Mouse (Mus musculus) ES-E14 (cell line): ENCODE measurements at regions not wholly inside any gene's neighbourhood (a gene's known extent, or its start where the extent isn't known, plus 50 kb on each side); places are given as distances from the start of the nearest gene placed in this dataset.
"Not testable (repeated sequence)": the region's sequence is repeated elsewhere in the genome, so short reads cannot be mapped to it uniquely, and the experiment has no call there.

Source experiments
- DNase-seq: peaks from one replicate; pipeline ENCODE4 v3.0.0-alpha.2; 2013; ENCODE audit warnings: low read depth, low spot score
- H3K27ac ChIP-seq: 2 replicates; pipeline ENCODE4 v1.5.1; 2012; ENCODE audit warnings: low read depth, mild to moderate bottlenecking, low read length, moderate library complexity, mixed read lengths; ENCODE audit not compliant: poor library complexity, insufficient read depth, severe bottlenecking
- H3K36me3 ChIP-seq: 2 replicates; pipeline ENCODE4 v1.6.1; 2012; ENCODE audit warnings: mild to moderate bottlenecking, low read length, moderate library complexity, mixed read lengths; ENCODE audit not compliant: control insufficient read depth, poor library complexity, insufficient read depth, severe bottlenecking
- H3K4me1 ChIP-seq, 2 experiments: fragments of 150-350 bp in 1 of 2; sonication (generic) in 1 of 2; 2 replicates each; pipeline ENCODE4 v1.6.1; 2012; ENCODE audit warnings: low read length in 2 of 2, mild to moderate bottlenecking in 1 of 2, mixed read lengths in 1 of 2; ENCODE audit not compliant: control insufficient read depth in 2 of 2, insufficient read depth in 2 of 2, poor library complexity in 1 of 2
- H3K4me3 ChIP-seq, 2 experiments: fragments of 150-350 bp in 1 of 2; sonication (generic) in 1 of 2; 2 replicates each; pipeline ENCODE4 v1.5.1; 2012; ENCODE audit warnings: low read length in 2 of 2, low read depth in 1 of 2, mild to moderate bottlenecking in 1 of 2, mixed read lengths in 1 of 2; ENCODE audit not compliant: insufficient read depth in 1 of 2, poor library complexity in 1 of 2, severe bottlenecking in 1 of 2
- H3K9ac ChIP-seq: 2 replicates; pipeline ENCODE4 v1.6.1; 2012; ENCODE audit warnings: low read depth, mild to moderate bottlenecking, low read length, mixed read lengths; ENCODE audit not compliant: poor library complexity, insufficient read depth, severe bottlenecking
- H3K9me3 ChIP-seq: fragments of 150-350 bp; sonication (generic); 2 replicates; pipeline ENCODE4 v1.6.1; 2012; ENCODE audit warnings: low read depth, mild to moderate bottlenecking, low read length; ENCODE audit not compliant: control insufficient read depth, insufficient read depth
- CHD2 ChIP-seq: IDR thresholded peaks from 2 replicates; pipeline ENCODE4 v1.6.1; 2014; ENCODE audit warnings: mild to moderate bottlenecking, low read depth, low read length, inconsistent platforms
- HCFC1 ChIP-seq: IDR thresholded peaks from 2 replicates; pipeline ENCODE4 v1.6.1; 2012; ENCODE audit warnings: low read length, inconsistent platforms, borderline replicate concordance; ENCODE audit not compliant: insufficient read depth
- MAFK ChIP-seq: IDR thresholded peaks from 2 replicates; pipeline ENCODE4 v1.6.1; 2014; ENCODE audit warnings: mild to moderate bottlenecking, low read depth, low read length, inconsistent platforms; ENCODE audit not compliant: insufficient read depth
- ZC3H11A ChIP-seq: IDR thresholded peaks from 2 replicates; pipeline ENCODE4 v1.6.1; 2012; ENCODE audit warnings: low read depth, mild to moderate bottlenecking, inconsistent platforms, low read length, borderline replicate concordance
- ZNF384 ChIP-seq: IDR thresholded peaks from 2 replicates; pipeline ENCODE4 v1.6.1; 2012; ENCODE audit warnings: low read depth, low read length, inconsistent platforms
- in situ Hi-C, 2 experiments: fragments of 600-800 bp; cut with MboI; formaldehyde crosslinking; loops; one replicate each; pipeline ENCODE4 v1.15.1; 2025; ENCODE audit warnings: low sequenced_read_pairs in 2 of 2, inconsistent platforms in 1 of 2; ENCODE audit not compliant: unreplicated experiment in 2 of 2

DNA sequence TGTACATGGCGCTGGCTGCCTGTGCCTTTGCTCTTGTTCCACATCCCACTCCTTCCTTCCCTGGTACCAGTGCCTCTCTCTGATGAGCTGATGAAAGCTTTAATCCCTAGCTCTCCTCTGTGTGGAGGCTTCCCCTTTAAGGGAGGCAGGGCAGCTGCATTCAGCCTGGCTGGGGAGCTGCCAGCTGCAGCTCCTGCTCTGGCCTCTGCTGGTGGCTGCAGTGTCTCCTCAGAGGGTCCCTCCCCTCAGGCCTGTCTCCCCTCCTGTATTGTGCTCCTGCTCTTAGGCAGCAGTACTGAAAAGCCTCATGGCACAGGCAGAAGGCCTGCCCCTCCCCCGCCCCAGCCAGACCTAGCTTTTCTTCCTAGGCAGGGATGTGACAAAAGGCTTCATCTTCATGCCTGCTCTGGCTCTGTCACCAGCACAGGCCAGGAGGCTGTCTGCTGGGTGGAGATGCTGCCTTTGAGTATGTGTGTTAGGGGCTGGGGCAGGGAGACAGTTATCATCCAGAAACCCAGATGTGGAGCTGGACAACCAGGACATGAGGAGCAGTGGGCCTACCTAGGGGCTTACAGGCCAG lies 97.7 kb upstream of the Zcchc13 start:
- DNase-seq, H3K27ac ChIP-seq, H3K4me3 ChIP-seq, H3K9me3 ChIP-seq, H3K9ac ChIP-seq, H3K36me3 ChIP-seq, H3K4me1 ChIP-seq, in situ Hi-C loops: not testable (repeated sequence)

GRCm38 (mm10) chrX:103533306-103533705 lies 97.1 kb upstream of the Zcchc13 start:
- DNase-seq: no peak
- Histone ChIP-seq H3K27ac (no peak overlapping the region), H3K4me3 (no peak overlapping the region), H3K9ac (no peak overlapping the region), H3K36me3 (no peaks in the 10 kb centered on the region), H3K9me3 (no peaks in the 10 kb centered on the region), H3K4me1 (no peaks in the 10 kb centered on the region)
- in situ Hi-C loops: no loop called here
- TF ChIP-seq CHD2 (no peak), HCFC1 (no peak), ZNF384 (no peak), MAFK (no peak), ZC3H11A (no peak)

DNA sequence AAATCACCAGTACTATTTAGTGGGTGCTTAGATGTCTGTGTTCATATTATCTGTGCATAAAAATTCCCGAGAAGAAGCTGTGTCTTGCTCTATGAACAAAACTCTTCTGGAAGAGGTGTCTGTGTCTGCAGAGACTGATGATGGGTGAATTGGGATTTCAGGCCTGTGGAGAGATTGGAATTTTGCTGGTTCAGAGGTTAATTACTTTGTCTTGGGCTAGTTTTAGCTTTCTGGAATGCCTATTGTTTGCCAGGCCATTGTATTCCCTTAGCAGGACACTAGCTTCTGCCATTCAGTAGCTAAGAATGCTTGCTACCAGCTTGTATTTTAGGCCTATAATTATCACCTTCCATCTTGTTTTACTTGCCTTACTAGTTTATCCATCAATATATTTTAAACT lies 96.6 kb upstream of the Zcchc13 start:
- Histone ChIP-seq H3K36me3 (no peaks in the 10 kb centered on the region), H3K4me3 (no peak overlapping the region), H3K9me3 (no peaks in the 10 kb centered on the region), H3K4me1 (no peaks in the 10 kb centered on the region), H3K9ac (no peak overlapping the region), H3K27ac (no peak overlapping the region)
- no peak for TF ChIP-seq MAFK
- no peak for TF ChIP-seq HCFC1
- TF ChIP-seq ZNF384: no peak
- no peak for TF ChIP-seq CHD2
- no peak for TF ChIP-seq ZC3H11A
- no peak for DNase-seq
- in situ Hi-C loops: no loop called here

GRCm38 (mm10) chrX:103546490-103547202 lies 83.7 kb upstream of the Zcchc13 start:
- no peaks in the 10 kb centered on the region for H3K9me3 ChIP-seq
- no peak for DNase-seq
- H3K36me3 ChIP-seq: no peaks in the 10 kb centered on the region
- H3K4me3 ChIP-seq: no peak overlapping the region
- no peaks in the 10 kb centered on the region for H3K4me1 ChIP-seq
- no peak overlapping the region for H3K9ac ChIP-seq
- in situ Hi-C loops: no loop called here
- no peak overlapping the region for H3K27ac ChIP-seq
- no peak for TF ChIP-seq ZNF384
- no peak for TF ChIP-seq CHD2
- TF ChIP-seq ZC3H11A: no peak
- no peak for TF ChIP-seq HCFC1
- no peak for TF ChIP-seq MAFK

DNA sequence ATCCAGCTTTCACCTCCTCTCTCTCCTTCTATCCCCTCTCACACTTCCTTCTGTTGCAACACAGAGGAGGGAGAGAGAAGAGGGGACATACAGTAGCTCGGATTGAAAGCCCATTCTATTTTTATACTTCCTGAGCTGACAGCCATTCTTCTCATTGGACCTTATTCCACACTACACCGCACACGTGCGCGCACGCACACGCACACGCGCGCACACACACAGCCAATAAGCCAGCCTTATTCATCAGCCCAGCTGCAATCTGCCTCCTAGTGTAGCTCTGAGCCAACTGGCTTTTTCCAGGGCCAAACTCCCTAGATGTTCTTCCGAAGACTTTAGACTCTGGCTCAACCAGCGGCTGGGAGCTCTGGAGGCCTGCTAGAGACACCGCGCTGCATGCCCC lies 79.1 kb upstream of the Zcchc13 start:
- DNase-seq: no peak
- Histone ChIP-seq H3K9ac (no peak overlapping the region), H3K4me1 (0 out of 4 replicates have a peak, but pooled peaks cover 0 to 2% of the 10 kb centered on the region in 2 experiments), H3K36me3 (no peaks in the 10 kb centered on the region), H3K9me3 (no peaks in the 10 kb centered on the region), H3K27ac (no peak overlapping the region), H3K4me3 (no peak overlapping the region)
- TF ChIP-seq ZC3H11A (no peak), MAFK (no peak), CHD2 (no peak), ZNF384 (no peak), HCFC1 (no peak)
- in situ Hi-C loops: no loop called here
